Mouse (Mus musculus) MEL (cell line): ENCODE results near the gene Brpf3. TPM values are rescaled to one million over a fixed set of nuclear protein-coding genes. Genes with fewer than 3 reads are reported as not detected.

Experiments
- DNase-seq: peaks from one replicate; pipeline ENCODE4 v3.0.0; 2011; ENCODE audit warnings: low read depth, low spot score
- H3K27ac ChIP-seq: 2 replicates; pipeline ENCODE4 v1.5.1; 2012; ENCODE audit warnings: low read depth, mild to moderate bottlenecking, control low read depth, low read length, moderate library complexity; ENCODE audit not compliant: control insufficient read depth
- H3K27me3 ChIP-seq, 2 experiments: fragments of 150-350 bp in 1 of 2; sonication (generic) in 1 of 2; 2 replicates each; pipeline ENCODE4 v1.6.1; 2012; ENCODE audit warnings: low read length in 2 of 2, mild to moderate bottlenecking in 2 of 2, improper control_type of control experiment in 1 of 2, moderate library complexity in 1 of 2; ENCODE audit not compliant: insufficient read depth in 2 of 2, control insufficient read depth in 1 of 2
- H3K36me3 ChIP-seq, 2 experiments: 2 replicates each; pipeline ENCODE4 v1.6.1; 2012 to 2014; ENCODE audit warnings: low read length in 2 of 2, improper control_type of control experiment in 1 of 2, inconsistent platforms in 1 of 2, mild to moderate bottlenecking in 1 of 2; ENCODE audit not compliant: insufficient read depth in 2 of 2, control insufficient read depth in 1 of 2
- H3K4me1 ChIP-seq, 2 experiments: fragments of 150-350 bp in 1 of 2; sonication (generic) in 1 of 2; 2 replicates each; pipeline ENCODE4 v1.6.1; 2012; ENCODE audit warnings: low read length in 2 of 2, improper control_type of control experiment in 1 of 2, mild to moderate bottlenecking in 1 of 2; ENCODE audit not compliant: insufficient read depth in 2 of 2, control insufficient read depth in 1 of 2
- H3K4me3 ChIP-seq, 2 experiments: fragments of 150-350 bp in 1 of 2; sonication (generic) in 1 of 2; 2 replicates each; pipeline ENCODE4 v1.5.1; 2012; ENCODE audit warnings: low read depth in 2 of 2, low read length in 2 of 2, mild to moderate bottlenecking in 2 of 2, moderate library complexity in 2 of 2, control low read depth in 1 of 2, improper control_type of control experiment in 1 of 2; ENCODE audit not compliant: control insufficient read depth in 1 of 2, insufficient read depth in 1 of 2
- H3K79me2 ChIP-seq: 2 replicates; pipeline ENCODE4 v1.6.1; 2012; ENCODE audit warnings: mild to moderate bottlenecking, low read length, moderate library complexity; ENCODE audit not compliant: control insufficient read depth, poor library complexity, insufficient read depth
- H3K9ac ChIP-seq: 2 replicates; pipeline ENCODE4 v1.6.1; 2012; ENCODE audit warnings: low read depth, mild to moderate bottlenecking, control low read depth, low read length, moderate library complexity; ENCODE audit not compliant: control insufficient read depth, poor library complexity, severe bottlenecking
- H3K9me3 ChIP-seq: fragments of 150-350 bp; sonication (generic); replicated peaks from 2 replicates; pipeline ENCODE4 v1.6.1; 2012; ENCODE audit warnings: mild to moderate bottlenecking, low read length, improper control_type of control experiment, moderate library complexity; ENCODE audit not compliant: insufficient read depth
- BHLHE40 ChIP-seq: IDR thresholded peaks from 2 replicates; pipeline ENCODE4 v1.6.1; 2012; ENCODE audit warnings: low read depth, mild to moderate bottlenecking, inconsistent platforms, low read length, improper control_type of control experiment, borderline replicate concordance
- CHD1 ChIP-seq: IDR thresholded peaks from 2 replicates; pipeline ENCODE4 v1.6.1; 2012; ENCODE audit warnings: low read depth, mild to moderate bottlenecking, inconsistent platforms, low read length, improper control_type of control experiment
- CHD2 ChIP-seq: IDR thresholded peaks from 2 replicates; pipeline ENCODE4 v1.6.1; 2011; ENCODE audit warnings: low read length, improper control_type of control experiment
- CTCF ChIP-seq, 3 experiments: IDR thresholded peaks in 2 of 3; conservative IDR thresholded peaks in 1 of 3; 2 replicates each; pipeline ENCODE4 v1.5.1; 2011 to 2012; ENCODE audit warnings: low read length in 3 of 3, low read depth in 2 of 3, mild to moderate bottlenecking in 2 of 3, improper control_type of control experiment in 1 of 3, inconsistent platforms in 1 of 3, mixed read lengths in 1 of 3, moderate library complexity in 1 of 3; ENCODE audit not compliant: control insufficient read depth in 1 of 3, insufficient read depth in 1 of 3, poor library complexity in 1 of 3, severe bottlenecking in 1 of 3
- E2F4 ChIP-seq: IDR thresholded peaks from 2 replicates; pipeline ENCODE4 v1.6.1; 2011; ENCODE audit warnings: low read depth, low read length, improper control_type of control experiment, borderline replicate concordance
- ELF1 ChIP-seq: IDR thresholded peaks from 2 replicates; pipeline ENCODE4 v1.6.1; 2014; ENCODE audit warnings: low read depth, mild to moderate bottlenecking, inconsistent platforms, low read length, improper control_type of control experiment, moderate library complexity
- EP300 ChIP-seq, 2 experiments: IDR thresholded peaks; 2 replicates each; pipeline ENCODE4 v1.6.1; 2011; ENCODE audit warnings: improper control_type of control experiment in 2 of 2, low read length in 2 of 2, low read depth in 1 of 2, mild to moderate bottlenecking in 1 of 2
- HCFC1 ChIP-seq: IDR thresholded peaks from 2 replicates; pipeline ENCODE4 v1.6.1; 2012; ENCODE audit warnings: low read depth, mild to moderate bottlenecking, inconsistent platforms, low read length, improper control_type of control experiment, moderate library complexity
- KAT2A ChIP-seq: conservative IDR thresholded peaks from 2 replicates; pipeline ENCODE4 v1.6.1; 2012; ENCODE audit warnings: low read depth, low read length, improper control_type of control experiment, inconsistent platforms
- MAX ChIP-seq: IDR thresholded peaks from 2 replicates; pipeline ENCODE4 v1.6.1; 2011; ENCODE audit warnings: low read length, improper control_type of control experiment
- MXI1 ChIP-seq: IDR thresholded peaks from 2 replicates; pipeline ENCODE4 v1.6.1; 2011; ENCODE audit warnings: mild to moderate bottlenecking, low read depth, low read length, improper control_type of control experiment
- MYC ChIP-seq: IDR thresholded peaks from 2 replicates; pipeline ENCODE4 v1.6.1; 2011; ENCODE audit warnings: low read depth, mild to moderate bottlenecking, low read length, improper control_type of control experiment, moderate library complexity
- NELFE ChIP-seq: IDR thresholded peaks from 2 replicates; pipeline ENCODE4 v1.6.1; 2011; ENCODE audit warnings: low read depth, low read length, improper control_type of control experiment
- POLR2A ChIP-seq, 2 experiments: IDR thresholded peaks; 2 replicates each; pipeline ENCODE4 v1.6.1; 2011 to 2012; ENCODE audit warnings: low read length in 2 of 2, mild to moderate bottlenecking in 2 of 2, control low read depth in 1 of 2, improper control_type of control experiment in 1 of 2, low read depth in 1 of 2, moderate library complexity in 1 of 2; ENCODE audit not compliant: control insufficient read depth in 1 of 2, insufficient read depth in 1 of 2, poor library complexity in 1 of 2
- RAD21 ChIP-seq: IDR thresholded peaks from 2 replicates; pipeline ENCODE4 v1.6.1; 2011; ENCODE audit warnings: mild to moderate bottlenecking, low read depth, low read length, improper control_type of control experiment
- SMC3 ChIP-seq: IDR thresholded peaks from 2 replicates; pipeline ENCODE4 v1.6.1; 2011; ENCODE audit warnings: low read depth, low read length, improper control_type of control experiment
- TAL1 ChIP-seq: IDR thresholded peaks from 2 replicates; pipeline ENCODE4 v1.6.1; 2012; ENCODE audit warnings: mild to moderate bottlenecking, inconsistent platforms, low read length, moderate library complexity, mixed read lengths
- TBP ChIP-seq: IDR thresholded peaks from 2 replicates; pipeline ENCODE4 v1.8.0; 2011; ENCODE audit warnings: low read depth, low read length, improper control_type of control experiment
- USF1 ChIP-seq: IDR thresholded peaks from 2 replicates; pipeline ENCODE4 v1.6.1; 2014; ENCODE audit warnings: low read depth, mild to moderate bottlenecking, inconsistent platforms, low read length, improper control_type of control experiment, moderate library complexity
- polyA plus RNA-seq, 2 experiments: library from polyadenylated mRNA; stranded (reverse) in 1 of 2; unstranded in 1 of 2; fragments of >175 nt in 1 of 2; fragments of >200 nt in 1 of 2; gene quantifications; 2 replicates each; pipeline versions ENCODE4 v1.2.1 to v1.2.4; 2012; ENCODE audit warnings: low replicate concordance in 2 of 2, low read depth in 1 of 2; ENCODE audit not compliant: insufficient read length in 2 of 2, insufficient read depth in 1 of 2, missing spikeins in 1 of 2
- total RNA-seq: library from RNA; depleted of rRNA; stranded (reverse); fragments of 300-350 nt; gene quantifications from 2 replicates; pipeline ENCODE4 v1.2.3, GENCODE M21; 2012

Gene Brpf3
- total and polyA plus RNA-seq, 3 experiments, result 1.7 to 23.7 TPM; not detected in 1

DNA sequence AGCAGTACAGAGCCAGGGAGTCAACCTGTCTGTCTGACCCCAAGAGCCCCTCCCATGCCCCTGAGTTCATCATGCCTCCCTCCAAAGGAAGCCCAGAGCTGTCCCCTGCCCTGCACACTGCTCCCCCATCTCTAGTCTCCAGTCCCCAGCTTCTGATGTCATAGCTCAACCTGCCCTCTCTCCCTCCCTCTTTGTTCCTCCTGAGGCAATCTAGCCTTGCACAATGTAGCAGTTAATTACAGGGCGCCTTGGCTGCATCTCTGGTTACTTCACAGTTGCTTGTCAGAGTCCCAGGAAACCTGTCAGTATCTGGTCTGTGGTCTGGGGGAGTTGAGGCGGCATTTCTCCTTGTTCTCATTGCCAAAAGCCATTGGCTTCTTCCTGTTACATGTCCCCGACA lies 55.1 kb downstream of the Brpf3 start:
- no peaks in the 10 kb centered on the region for H3K79me2 ChIP-seq
- DNase-seq, result no peak
- H3K4me3 ChIP-seq, result no peak overlapping the region
- TF ChIP-seq USF1, result no peak
- no peak for TF ChIP-seq CTCF (IDR thresholded peaks at IDR 0.05 in 2 of 3, conservative IDR thresholded peaks at IDR 0.05 in 1 of 3; ENCODE audit: control insufficient read depth in 1 of 3, insufficient read depth in 1 of 3, low read depth in 2 of 3, low read length in 3 of 3, poor library complexity in 1 of 3, severe bottlenecking in 1 of 3)
- no peak for TF ChIP-seq TAL1
- TF ChIP-seq MXI1, result no peak
- TF ChIP-seq HCFC1, result no peak
- no peak for TF ChIP-seq MAX
- no peak for TF ChIP-seq KAT2A
- no peak for TF ChIP-seq ELF1
- TF ChIP-seq E2F4, result no peak
- TF ChIP-seq NELFE, result no peak
- TF ChIP-seq CHD2, result no peak
- H3K27me3 ChIP-seq, result peaks cover 0 to 1% of the 10 kb centered on the region in 2 experiments; a peak in 1 of 4 replicates
- H3K27ac ChIP-seq, result no peak overlapping the region
- no peaks in the 10 kb centered on the region for H3K36me3 ChIP-seq
- no peak overlapping the region for H3K9ac ChIP-seq
- H3K4me1 ChIP-seq, result no peaks in the 10 kb centered on the region
- H3K9me3 ChIP-seq, result no peaks in the 10 kb centered on the region

DNA sequence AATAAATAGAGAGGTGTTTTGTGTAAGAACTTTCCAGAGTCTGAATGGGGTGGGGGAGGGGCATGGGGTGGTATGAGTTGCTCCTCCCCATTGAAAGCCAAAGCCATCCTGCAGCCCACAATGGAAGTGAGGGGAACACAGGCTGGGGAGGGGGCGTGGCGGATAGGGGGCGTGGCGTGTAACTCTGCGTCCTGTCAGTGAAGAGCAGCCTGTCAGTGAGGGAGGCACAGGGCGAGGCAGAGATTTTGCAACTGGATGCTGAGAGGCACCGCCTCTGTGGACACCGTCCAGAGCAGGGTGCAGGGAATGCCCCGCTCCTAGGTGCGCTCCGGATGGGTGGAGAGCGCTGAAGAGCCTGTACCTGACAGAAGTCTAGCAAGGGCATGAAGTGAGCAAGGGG lies 57.3 kb downstream of the Brpf3 start, which contains the start of gene Pnpla1:
Pnpla1 (plus strand) TSS at position 207 of the 400 bp plus-strand sequence.
- H3K27me3 ChIP-seq, result peaks cover 0 to 3% of the 10 kb centered on the region in 2 experiments; a peak in 1 of 4 replicates
- no peak within 1 kb of the TSS for H3K27ac ChIP-seq
- no peak within 1 kb of the TSS for H3K4me3 ChIP-seq
- DNase-seq, result no peak
- H3K9ac ChIP-seq, result no peak within 1 kb of the TSS
- H3K4me1 ChIP-seq, result peaks cover 0 to 2% of the 10 kb centered on the region in 2 experiments; a peak in 1 of 4 replicates
- H3K36me3 ChIP-seq, result no peaks in the 10 kb centered on the region
- H3K9me3 ChIP-seq, result no peaks in the 10 kb centered on the region
- TF ChIP-seq SMC3, result no peak
- no peak for TF ChIP-seq TBP
- no peak for TF ChIP-seq BHLHE40
- no peak for TF ChIP-seq EP300 (IDR thresholded peaks at IDR 0.05; ENCODE audit: low read depth in 1 of 2, low read length in 2 of 2)
- no peak for TF ChIP-seq CHD1
- no peak for TF ChIP-seq POLR2A (IDR thresholded peaks at IDR 0.05; ENCODE audit: control insufficient read depth in 1 of 2, insufficient read depth in 1 of 2, low read depth in 1 of 2, low read length in 2 of 2, poor library complexity in 1 of 2)
- TF ChIP-seq CHD2, result no peak
- no peak for TF ChIP-seq MYC
- no peak for TF ChIP-seq RAD21
- H3K79me2 ChIP-seq, result no peaks in the 10 kb centered on the region
